Mouse (Mus musculus) adrenal gland, adult 18-20 months (tissue): ENCODE measurements around the gene Apod. TPM values are rescaled to one million over a fixed set of nuclear protein-coding genes. Genes with fewer than 3 reads are reported as not detected.
A peak's percentile ranks its signal among the peaks of the same experiment; 100 is the strongest.
"Not testable (repeated sequence)": the region's sequence is repeated elsewhere in the genome, so short reads cannot be mapped to it uniquely, and the experiment has no call there.

Experiments used
- DNase-seq, 2 experiments: peaks; one replicate each; pipeline ENCODE4 v3.0.0; 2021 to 2022; ENCODE audit warnings: low spot score in 2 of 2
- long read RNA-seq, 2 experiments: library from polyadenylated mRNA; stranded (forward); transcript quantifications; one replicate each; pipeline ENCODE4 v2.0.0; 2021
- total RNA-seq, 2 experiments: library from RNA; stranded (reverse); gene quantifications; 1 replicate in 1 of 2; 2 replicates in 1 of 2; pipeline ENCODE4 v1.2.3; 2021

Gene Apod
- 10 to 100 TPM in 1 of 2 experiments, 1 to 10 TPM in 1; 7.3 to 13.7 TPM for total RNA-seq
- long read RNA-seq, experiment 1, partial matches to known transcripts: 1 of 1 reads
- long read RNA-seq, experiment 1, other reads (novel, unspliced or antisense): 0 of 1 reads
- long read RNA-seq, experiment 2, partial matches to known transcripts: 0 of 6 reads
- long read RNA-seq, experiment 2, other reads (novel, unspliced or antisense): 0 of 6 reads

GRCm38 (mm10) chr16:31314497-31315233, at the start of gene Apod:
Apod (minus strand) TSS chr16:31314808.
- DNase-seq: no peak

- DNase-seq: no peak
Measured at GRCm38 (mm10) chr16:31363685-31364436, 49.3 kb upstream of the Apod start.

GRCm38 (mm10) chr16:31359542-31359941, 44.9 kb upstream of the Apod start:
- no peak for DNase-seq

- no peak for DNase-seq
Measured at GRCm38 (mm10) chr16:31358991-31359390, 44.4 kb upstream of the Apod start.

GRCm38 (mm10) chr16:31358576-31358975, 44.0 kb upstream of the Apod start:
- DNase-seq: no peak

GRCm38 (mm10) chr16:31355882-31356281, 41.3 kb upstream of the Apod start:
- no peak for DNase-seq

GRCm38 (mm10) chr16:31354341-31355329, 40.0 kb upstream of the Apod start:
- peak; percentile 61 to 73 for DNase-seq

- DNase-seq: no peak
Measured at GRCm38 (mm10) chr16:31352996-31353395, 38.4 kb upstream of the Apod start.

- DNase-seq: peak; percentile 44 to 52
Measured at GRCm38 (mm10) chr16:31347581-31347980, 33.0 kb upstream of the Apod start.

- no peak for DNase-seq
Measured at GRCm38 (mm10) chr16:31342966-31343365, 28.4 kb upstream of the Apod start.

- DNase-seq: no peak
Measured at GRCm38 (mm10) chr16:31342556-31342955, 27.9 kb upstream of the Apod start.

- no peak for DNase-seq
Measured at GRCm38 (mm10) chr16:31339332-31339731, 24.7 kb upstream of the Apod start.

- no peak for DNase-seq
Measured at GRCm38 (mm10) chr16:31337956-31338355, 23.3 kb upstream of the Apod start.

- DNase-seq: no peak
Measured at GRCm38 (mm10) chr16:31334796-31335195, 20.2 kb upstream of the Apod start.

- DNase-seq: no peak
Measured at GRCm38 (mm10) chr16:31332586-31332985, 18.0 kb upstream of the Apod start.

- not testable (repeated sequence) for DNase-seq
Measured at GRCm38 (mm10) chr16:31330970-31331369, 16.4 kb upstream of the Apod start.

GRCm38 (mm10) chr16:31329668-31330067, 15.1 kb upstream of the Apod start:
- DNase-seq: no peak

GRCm38 (mm10) chr16:31327891-31328290, 13.3 kb upstream of the Apod start:
- DNase-seq: no peak

- DNase-seq: no peak
Measured at GRCm38 (mm10) chr16:31327430-31327829, 12.8 kb upstream of the Apod start.

- no peak for DNase-seq
Measured at GRCm38 (mm10) chr16:31326679-31327078, 12.1 kb upstream of the Apod start.

- DNase-seq: no peak
Measured at GRCm38 (mm10) chr16:31325966-31326365, 11.4 kb upstream of the Apod start.
